Mouse (Mus musculus): ENCODE data around the gene Prss43.
"Not testable (repeated sequence)": the region's sequence is repeated elsewhere in the genome, so short reads cannot be mapped to it uniquely, and the experiment has no call there.

Gene Prss43

DNA sequence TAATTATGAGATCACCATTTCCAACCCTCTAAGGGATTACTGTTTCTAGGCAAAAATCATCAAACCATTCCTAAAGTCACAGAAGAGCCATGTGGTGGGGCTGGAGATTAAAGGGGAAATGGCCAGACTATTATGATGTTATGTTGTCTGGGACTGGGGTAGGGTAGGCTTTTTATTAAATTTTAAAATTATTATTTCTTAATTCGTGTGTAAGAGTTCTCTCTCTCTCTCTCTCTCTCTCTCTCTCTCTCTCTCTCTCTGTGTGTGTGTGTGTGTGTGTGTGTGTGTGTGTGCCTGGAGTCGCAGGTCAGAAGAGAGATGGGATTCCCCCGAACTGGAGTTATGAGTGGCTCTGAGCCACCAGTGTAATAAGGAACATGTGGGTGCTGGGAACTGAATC lies at the start of gene Prss43:
Prss43 (plus strand) TSS at position 301 of the 400 bp plus-strand sequence.
- DNase-seq: no peak

DNA sequence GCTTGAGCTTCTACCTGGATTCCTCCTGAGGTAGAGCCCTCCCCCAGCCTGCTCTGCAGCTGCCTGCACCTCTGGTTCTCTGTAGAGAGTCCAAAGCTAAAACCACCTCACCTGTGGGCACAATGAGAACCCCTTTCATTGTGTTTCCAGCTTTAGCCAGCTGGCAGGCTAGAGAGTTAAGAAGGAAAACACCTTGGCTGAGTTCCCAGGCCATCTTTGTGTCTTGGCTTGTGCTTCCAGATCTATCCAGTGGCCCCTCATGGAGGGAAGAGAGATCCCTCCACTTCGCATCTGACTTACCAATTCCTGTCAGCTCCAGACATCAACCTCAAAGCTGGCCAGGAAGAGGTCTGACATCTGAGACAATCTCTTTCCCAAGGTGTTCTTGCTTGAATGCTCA lies 48.4 kb upstream of the Prss43 start:
- DNase-seq: no peak

DNA sequence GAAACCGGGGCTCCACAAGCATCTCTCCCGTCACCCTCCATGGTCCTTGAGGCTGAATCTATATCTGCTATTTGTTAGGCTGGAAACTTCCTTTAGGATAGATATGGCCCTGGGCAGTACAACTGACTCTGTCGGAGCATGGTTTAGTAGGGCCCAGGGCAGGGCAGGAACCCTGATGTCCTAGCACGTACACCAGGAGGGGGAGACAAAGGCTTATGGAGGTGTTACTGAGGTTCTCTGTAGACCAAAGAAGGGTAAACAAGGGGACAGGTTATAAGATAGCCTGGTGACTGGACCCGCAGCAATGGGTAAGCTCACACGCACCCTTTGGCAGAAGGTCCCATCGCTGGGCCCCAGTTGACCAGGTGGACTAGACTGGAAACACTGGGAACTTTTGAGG lies 47.9 kb upstream of the Prss43 start:
- no peak for DNase-seq

DNA sequence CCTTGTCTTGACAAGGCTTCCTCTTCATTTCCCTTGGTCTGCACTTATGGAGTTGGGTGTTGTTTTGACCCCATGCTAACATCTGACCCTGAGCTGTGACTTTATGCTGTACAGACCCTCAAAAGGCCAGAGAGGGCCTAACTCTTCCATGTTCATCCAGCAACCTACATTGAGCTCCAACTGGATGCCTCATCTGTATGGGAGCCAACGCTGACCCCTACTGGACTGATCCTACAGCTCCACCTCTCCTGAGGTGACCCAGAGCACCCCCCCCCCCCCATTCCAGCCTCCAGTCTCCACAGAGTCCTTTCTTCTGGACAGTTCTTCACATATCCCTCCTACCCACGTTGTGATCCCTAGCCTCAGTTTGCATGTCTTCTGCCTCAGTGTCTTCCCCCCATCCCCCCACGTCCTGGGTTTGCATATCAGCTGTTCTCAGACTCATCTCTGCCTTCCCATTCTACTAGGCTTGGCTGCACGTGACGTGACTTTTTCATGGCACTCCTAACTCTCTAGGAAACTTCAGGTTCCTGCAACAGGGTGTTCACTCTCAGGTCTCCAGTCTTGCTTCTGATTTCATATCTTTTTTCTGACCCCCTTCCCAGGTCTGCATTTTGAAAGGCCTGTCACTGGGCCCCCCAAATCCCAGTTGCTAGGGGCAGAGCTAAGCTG lies 47.1 kb upstream of the Prss43 start:
- no peak for DNase-seq

DNA sequence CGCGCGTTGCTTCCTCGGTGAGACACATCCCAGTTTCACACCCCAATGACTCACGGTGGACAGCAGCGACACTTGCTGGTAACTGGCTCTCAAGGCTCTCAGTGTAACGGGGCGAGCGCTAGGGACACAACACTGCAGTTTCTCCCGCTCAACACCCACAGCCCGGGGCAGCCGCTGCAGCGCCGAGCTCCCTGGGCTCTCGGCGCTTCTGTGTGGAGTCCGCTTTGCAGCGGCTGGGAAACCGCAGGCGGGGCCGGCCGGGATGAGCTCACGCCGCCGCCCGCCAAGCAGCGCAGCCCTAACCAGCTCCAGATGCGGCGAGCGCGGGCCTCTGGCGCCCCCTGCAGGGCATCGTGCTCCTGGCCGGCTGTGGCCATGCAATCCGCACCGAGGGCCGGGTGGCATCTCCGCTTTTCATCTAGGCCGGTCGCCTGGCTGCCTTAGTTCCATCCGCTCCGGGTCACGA lies 45.2 kb upstream of the Prss43 start:
- peak; percentile 91 for DNase-seq

DNA sequence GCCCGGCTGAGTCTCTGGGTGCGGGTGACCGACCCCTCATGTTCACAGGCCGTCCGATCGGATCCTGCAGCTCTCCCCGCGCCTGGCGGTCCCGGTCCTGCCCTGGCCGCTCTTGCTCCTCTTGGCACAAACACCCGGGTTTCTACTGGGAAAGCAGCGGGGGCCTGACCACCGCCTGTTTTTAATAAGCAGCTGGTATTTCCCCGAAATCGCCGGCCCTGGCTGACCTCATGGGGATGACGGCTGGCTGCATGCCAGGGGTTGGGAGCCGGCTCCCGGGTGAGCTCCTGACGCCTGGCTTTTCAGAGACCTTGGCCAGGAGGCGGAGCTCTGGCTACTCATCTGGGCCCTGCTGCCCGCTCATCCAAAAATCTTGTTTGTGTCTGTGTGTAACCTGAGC lies 44.8 kb upstream of the Prss43 start:
- peak; percentile 73 for DNase-seq

DNA sequence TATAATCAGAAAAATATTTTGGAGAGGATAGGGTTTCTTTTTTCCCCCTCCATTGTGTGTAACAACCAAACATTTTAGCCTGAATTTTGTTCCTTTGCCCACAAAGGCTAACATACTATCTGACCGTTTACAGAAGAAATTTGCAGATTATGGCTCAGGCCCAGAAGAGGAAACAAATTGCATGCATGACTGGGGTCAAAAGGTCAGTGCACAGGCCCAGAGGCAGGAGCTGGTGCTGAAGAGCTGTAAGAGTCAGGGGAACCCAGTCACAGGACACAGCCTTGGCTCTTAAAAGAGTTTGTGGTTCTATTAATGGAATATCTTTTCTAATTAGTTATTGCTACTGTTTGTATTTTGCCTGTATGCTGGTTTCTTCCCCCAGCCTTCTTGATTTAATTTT lies 42.9 kb upstream of the Prss43 start:
- DNase-seq: no peak

DNA sequence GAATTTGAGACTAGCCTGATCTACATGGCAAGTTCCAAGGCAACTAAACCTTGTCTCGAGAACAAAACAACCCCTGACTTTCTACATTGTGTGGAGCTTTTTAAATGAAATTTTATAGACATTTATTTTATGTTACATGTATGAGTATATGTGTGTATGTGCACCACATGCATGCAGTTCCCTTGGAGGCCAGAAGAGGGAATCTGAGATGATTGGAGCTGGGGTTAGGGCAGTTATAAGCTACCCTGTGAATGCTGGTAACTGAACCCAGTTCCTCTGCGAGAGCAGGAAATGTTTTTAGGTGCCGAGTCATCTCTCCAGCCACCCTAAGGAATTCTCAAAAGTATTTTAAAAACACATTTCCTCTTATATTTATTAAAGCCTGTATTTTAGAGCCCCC lies 38.3 kb upstream of the Prss43 start:
- DNase-seq: no peak

DNA sequence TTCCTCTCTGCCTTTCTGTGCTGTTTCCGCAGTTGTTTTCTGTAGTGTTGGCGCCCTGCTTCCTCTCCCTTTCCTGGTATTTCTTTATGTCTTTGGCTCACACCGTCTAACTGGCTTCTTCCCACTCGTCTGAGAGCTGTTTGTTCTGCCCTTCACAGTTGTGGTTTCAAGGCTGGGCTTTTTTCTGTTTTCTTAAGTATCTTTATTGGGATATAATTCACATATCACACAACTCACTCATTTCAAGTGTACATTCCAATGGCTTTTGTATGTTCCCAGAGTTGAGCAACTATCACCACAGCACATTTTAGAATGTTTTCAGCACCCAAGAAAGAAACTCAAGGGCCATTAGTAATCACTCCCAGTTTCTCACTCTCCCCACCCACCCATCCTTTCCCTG lies 36.0 kb upstream of the Prss43 start:
- DNase-seq: no peak

DNA sequence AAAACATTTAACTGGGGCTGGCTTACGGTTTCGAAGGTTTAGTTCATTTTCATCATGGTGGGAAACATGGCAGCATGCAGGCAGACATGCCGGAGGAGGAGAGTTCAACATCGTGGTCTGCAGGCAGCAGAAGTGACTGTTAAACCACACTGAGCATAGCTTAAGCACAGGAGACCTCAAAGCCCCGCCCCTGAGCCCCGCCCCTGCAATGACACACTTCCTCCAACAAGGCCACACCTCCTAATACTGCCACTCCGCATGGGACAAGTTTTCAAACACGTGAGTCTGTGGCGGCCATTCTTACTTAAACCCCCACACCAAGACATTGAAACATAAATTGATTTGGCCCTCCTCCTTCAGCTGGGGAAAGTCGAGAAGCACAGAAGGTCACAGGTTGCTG lies 29.5 kb upstream of the Prss43 start:
- DNase-seq: peak; percentile 22

DNA sequence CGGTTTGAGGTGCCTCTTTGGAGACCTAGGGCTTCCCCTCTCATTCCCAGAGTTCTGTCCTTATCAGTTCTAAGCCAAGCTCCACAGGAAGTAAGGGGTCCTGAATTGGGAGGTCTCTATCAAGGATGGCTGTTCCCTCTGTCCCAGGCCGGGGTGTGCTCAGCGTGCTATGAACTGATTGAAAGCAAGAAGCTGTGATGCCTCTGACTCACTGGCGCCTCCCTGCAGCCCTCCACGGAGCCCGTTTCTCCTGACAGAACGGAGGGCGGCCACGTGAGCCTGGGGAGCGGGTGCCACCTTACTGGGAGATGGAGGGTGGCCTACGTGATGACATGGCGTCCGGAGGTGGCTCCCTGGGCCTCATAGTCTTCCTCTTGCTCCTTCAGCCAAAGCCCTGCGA lies 28.6 kb upstream of the Prss43 start, which contains the start of gene Prss42:
Prss42 (plus strand) TSS at position 301 of the 400 bp plus-strand sequence.
- no peak for DNase-seq

DNA sequence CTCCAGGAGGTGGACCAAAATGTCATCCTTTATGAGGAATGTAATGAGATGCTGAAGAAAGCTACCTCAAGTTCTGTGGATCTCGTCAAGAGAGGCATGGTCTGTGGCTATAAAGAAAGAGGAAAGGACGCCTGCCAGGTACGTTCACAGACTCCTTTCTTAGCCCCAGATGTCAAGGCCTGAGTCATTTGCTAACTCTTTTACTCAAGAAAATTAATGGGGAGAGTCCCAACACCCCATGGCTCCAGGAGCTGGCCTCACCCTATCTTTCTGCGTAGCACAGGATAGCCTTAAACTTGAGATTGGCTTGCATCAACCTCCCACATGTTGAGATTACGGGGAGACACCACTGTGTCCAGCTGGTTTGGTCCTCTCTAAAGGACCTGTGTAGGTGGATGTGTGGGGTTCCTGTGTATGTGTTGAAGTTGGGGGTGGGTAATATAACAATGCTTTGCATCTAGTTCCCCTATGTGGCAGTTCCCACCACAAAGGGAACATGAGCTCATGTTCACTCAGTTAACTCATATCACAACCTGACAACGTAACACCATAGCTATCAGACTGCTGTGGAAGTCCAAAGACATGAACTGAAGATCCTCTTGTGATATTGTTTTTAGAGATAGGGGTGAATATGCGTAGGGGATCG lies 25.5 kb upstream of the Prss43 start:
- no peak for DNase-seq

DNA sequence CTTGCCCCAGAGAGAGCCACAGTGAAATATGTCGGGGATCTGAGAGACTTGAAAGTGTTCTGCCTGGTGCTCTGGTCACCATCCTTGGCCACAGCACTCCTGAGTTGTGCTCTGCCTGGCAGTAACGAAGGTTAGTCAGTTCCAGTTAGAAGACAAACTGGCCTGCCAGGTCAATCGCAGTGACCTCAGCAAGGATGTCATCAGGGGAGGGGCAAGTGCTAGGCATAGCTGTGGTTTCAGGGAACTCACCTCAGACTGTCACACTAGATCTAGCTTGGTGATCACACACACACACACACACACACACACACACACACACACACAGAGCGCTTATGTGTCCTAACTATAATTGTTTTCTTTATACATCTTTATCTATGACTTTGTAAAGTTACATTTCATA lies 23.2 kb upstream of the Prss43 start:
- no peak for DNase-seq

DNA sequence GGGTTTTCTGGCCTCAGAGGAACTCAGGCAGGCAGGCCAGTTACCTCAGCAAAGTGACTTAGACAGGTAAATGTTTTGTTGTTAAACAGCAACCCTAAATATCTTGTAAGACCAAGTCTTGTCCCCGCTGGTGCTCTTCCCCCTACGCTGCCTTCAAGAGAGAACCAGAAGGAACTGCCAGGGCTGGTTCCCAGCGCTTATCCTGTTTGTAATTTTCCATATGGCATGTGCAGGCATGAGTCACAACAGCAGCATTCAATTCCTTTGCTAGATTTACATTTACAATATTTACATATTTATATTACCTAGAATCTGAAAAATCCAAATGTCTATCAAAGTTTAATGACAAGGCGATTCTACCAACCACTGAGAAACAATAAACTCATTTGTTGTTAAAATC lies 16.4 kb upstream of the Prss43 start:
- no peak for DNase-seq

DNA sequence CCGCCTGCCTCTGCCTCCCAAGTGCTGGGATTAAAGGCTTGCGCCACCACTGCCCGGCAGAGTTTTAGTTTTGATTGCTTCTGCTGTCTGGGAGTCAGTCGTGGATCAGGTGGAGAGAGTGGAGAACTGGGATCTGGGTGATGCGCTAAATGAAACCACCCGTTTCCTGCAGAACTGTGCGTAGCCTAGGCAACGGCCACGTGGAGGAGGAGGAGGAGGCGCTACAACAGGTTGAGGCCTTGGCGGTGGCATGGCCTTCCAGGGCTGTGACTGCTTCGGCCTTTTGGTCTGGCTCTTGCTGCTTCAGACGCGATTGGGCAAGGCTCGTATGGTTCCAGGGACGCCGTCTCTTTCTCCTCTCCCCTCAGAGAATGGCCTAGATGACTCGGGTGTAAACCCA lies 12.7 kb upstream of the Prss43 start, which contains the start of gene Prss44:
Prss44 (plus strand) TSS at position 206 of the 400 bp plus-strand sequence.
- DNase-seq: no peak

DNA sequence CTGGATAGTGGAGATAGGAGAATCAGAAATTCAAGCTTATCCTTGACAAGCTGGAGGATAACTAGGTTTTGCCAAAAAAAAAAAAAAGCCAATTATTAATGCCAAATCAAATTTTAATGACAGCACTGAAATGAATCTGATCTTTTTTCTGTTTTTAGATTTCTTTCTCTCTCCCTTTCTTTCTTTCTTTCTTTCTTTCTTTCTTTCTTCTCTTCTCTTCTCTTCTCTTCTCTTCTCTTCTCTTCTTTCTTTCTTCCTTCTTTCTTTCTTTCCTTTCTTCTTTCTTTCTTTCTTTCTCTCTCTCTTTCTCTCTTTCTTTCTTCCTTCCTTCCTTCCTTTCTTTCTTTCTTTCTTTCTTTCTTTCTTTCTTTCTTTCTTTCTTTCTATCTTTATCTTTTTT lies 5.9 kb upstream of the Prss43 start:
- not testable (repeated sequence) for DNase-seq

DNA sequence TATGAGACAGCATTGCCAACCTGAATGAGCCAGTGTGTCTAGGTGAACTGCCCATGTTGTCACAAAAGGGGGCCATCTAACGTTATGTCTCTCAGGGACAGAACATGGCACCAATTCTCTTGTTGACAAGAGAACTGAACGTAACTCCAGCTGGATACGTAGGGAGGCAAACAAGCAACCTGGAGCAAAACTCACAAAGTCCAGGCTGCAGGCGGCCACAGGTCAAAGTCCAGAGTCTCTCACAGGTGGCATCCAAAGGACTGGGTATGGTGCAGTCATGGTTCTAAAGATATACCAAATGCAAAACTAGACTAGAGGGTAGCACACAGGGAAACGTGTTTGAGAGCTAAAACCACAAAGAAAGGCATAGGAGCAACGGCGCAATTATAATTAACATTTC lies 5.1 kb upstream of the Prss43 start:
- no peak for DNase-seq

DNA sequence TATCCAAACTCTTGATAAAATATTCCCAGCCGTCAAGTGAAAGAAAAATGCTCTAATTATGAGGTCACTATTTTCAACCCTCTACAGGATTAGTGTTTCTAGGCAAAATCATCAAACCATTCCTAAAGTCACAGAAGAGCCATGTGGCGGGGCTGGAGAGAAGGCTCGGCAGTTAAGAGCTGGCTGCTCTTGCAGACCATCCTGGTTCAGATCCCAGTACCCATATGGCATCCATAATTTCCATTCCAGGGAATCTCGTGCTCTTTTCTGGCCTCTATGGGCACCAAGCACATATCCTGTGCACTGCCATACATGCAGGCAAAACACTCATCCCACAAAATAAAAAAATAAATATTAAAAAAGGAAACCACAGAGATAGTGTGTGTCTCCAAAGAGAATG lies 1.1 kb upstream of the Prss43 start:
- no peak for DNase-seq

DNA sequence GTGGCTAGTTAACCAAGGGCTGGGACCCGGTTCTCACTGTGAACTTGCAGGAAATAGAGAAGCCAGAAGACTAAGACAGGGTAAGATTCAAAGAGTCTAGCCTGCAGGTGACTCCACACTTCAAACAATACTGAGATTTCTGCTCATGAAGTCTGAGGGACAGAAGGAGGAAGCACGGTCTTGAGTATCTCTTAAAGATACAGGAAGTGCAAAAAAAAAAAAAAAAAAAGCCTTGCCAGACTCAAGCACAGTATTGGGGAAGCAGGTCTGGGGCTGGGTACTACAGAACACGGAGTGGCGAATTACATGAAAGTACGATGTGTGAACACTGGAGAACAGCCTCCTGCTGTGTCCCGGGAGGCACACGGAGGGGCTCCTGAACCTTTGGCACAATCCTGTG lies 658 bp upstream of the Prss43 start:
- DNase-seq: no peak

DNA sequence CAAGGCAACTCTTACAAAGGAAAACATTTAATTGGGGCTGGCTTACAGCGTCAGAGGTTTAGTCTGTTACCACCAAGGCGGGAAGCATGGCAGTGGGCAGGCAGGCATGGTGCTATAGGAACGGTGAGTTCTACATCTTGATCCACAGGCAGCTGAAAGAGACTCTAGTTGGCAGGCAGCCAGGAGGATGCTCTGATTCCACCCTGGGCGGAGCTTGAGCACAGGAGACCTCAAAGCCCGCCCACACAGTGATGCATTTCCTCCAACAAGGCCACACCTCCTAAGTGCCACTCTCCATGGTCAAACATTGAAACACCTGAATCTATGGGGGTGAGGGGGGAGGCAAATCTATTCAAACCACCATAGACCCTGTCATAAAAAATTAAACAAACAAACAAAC lies 6.5 kb downstream of the Prss43 start:
- peak; percentile 32 for DNase-seq

DNA sequence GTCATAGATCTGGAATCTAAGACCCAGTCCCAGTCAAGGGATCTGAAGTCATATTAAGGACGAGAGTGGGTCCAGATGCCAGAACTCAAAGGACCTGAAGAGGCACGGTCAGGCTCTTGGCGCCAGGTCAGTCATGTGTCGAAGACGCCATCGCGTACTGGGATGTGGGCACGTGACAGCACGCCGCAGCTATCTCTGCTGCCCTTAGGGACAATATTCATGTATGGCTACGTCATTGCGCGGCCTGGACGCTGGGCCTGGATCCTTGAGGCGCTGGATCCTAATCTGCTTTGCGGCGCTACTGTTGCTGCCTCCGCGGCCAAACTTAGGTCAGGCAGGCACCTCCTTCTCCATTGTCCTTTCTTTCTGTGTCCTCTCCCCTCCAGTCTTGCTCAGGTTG lies 7.9 kb downstream of the Prss43 start, which contains the start of gene Prss45:
Prss45 (plus strand) TSS at position 178 of the 400 bp plus-strand sequence.
- no peak for DNase-seq

DNA sequence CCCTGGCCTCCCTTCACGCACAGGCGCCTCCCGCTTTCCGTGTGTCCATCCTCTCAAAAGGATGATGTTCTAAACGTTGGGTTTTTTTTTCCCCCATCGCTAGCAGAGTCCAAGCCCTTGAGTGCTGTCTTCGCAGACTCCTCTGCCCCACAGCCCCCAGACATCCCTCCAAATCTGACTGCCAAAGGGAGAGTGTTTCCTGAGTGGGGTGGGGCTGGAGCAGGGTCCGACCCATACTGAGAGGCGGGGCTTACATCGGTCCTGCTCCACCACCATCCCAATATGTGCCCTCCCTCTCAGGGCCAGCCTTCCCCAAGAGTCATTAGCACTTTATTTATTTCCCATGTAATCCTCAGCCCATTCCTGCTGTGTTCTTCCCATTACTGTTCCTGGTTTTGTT lies 8.5 kb downstream of the Prss43 start:
- no peak for DNase-seq

DNA sequence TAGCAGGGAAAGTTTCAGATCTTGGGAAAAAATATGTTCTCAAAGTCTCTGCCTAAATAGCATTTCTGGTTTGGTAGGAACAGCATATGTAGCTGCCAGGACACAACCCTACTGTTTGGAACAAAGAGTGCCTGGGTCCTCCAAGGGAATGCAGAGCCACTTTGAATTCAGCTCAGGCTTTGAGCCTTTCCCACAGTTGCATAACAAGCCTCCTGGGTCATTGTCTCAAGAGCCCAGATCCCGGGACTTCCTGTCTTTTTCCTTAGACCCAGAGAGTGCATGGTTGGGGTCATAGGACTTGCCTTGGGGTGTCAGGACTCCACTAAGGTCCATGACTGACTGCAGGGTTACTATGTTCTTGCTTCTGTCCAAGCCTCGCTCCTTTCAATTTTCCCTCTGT lies 9.6 kb downstream of the Prss43 start:
- no peak for DNase-seq

DNA sequence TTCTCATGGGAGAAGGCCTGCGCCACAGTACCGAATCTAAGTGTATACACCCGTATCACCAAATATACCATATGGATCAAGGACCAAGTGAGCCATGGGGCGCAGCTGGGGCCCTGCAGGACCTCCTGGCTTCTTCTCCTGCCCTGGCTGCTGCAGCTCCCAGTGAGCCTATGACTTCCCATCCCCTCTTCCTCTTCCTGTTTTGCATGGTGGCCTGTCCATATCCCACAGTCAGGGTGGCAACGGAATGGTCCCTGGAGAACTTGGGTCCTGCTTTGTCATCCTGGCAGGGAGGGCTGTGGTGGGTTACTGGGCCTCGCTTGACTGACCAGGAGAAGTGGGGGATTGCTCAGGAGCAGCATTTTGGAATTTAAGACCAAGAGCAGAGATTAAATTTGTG lies 14.4 kb downstream of the Prss43 start:
- DNase-seq: no peak

DNA sequence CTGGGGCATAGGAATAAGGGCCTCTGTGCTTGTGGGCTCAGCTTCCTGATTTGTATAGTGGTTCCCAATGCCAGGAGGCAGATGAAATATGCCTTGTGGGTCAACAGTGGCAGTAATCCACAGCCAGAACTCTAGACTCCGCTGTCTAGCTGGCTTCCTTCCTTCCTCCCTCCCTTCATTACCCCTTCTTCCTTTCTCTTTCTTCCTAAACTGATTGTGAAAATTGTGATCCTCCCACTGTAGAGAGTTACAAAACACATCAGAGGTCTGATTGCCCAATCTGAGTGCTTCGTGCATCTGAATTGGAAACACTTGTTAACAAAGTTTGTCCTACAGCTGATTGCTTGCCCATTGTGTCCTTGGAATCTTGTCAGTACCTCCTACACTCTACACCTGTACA lies 14.9 kb downstream of the Prss43 start:
- no peak for DNase-seq
